Mouse (Mus musculus) myocyte (in vitro differentiated cells): ENCODE data around the gene Pigh. TPM values are rescaled to one million over a fixed set of nuclear protein-coding genes. Genes with fewer than 3 reads are reported as not detected.

Experiments
- H3K27me3 ChIP-seq: one replicate; pipeline ENCODE4 v1.6.1; 2011; ENCODE audit not compliant: control insufficient read depth, insufficient read depth, insufficient read length
- H3K36me3 ChIP-seq: one replicate; pipeline ENCODE4 v1.6.1; 2011; ENCODE audit not compliant: control insufficient read depth, insufficient read depth
- H3K4me2 ChIP-seq: one replicate; pipeline ENCODE4 v1.6.1; 2011; ENCODE audit warnings: low read depth, control low read depth
- H3K4me3 ChIP-seq: one replicate; pipeline ENCODE4 v1.5.1; 2011; ENCODE audit warnings: mild to moderate bottlenecking, control low read depth, moderate library complexity
- H3K79me2 ChIP-seq: one replicate; pipeline ENCODE4 v1.6.1; 2011; ENCODE audit not compliant: control insufficient read depth, insufficient read depth
- H3ac ChIP-seq: one replicate; pipeline ENCODE4 v1.6.1; 2011; ENCODE audit not compliant: control insufficient read depth, insufficient read length
- CEBPB ChIP-seq: IDR thresholded peaks from 2 replicates; pipeline ENCODE4 v1.6.1; 2011; ENCODE audit warnings: mild to moderate bottlenecking, moderate library complexity; ENCODE audit not compliant: poor library complexity, insufficient read depth, severe bottlenecking
- E2F4 ChIP-seq: IDR thresholded peaks from one replicate; pipeline ENCODE4 v1.6.1; 2011; ENCODE audit warnings: mild to moderate bottlenecking, control low read depth, moderate library complexity; ENCODE audit not compliant: insufficient read depth
- MAX ChIP-seq: IDR thresholded peaks from one replicate; pipeline ENCODE4 v1.6.1; 2011; ENCODE audit warnings: low read depth, mild to moderate bottlenecking, control low read depth
- MYOD1 ChIP-seq, 3 experiments: IDR thresholded peaks; one replicate each; pipeline ENCODE4 v1.6.1; 2011; ENCODE audit warnings: control low read depth in 2 of 3, low read depth in 2 of 3, mild to moderate bottlenecking in 2 of 3, moderate library complexity in 1 of 3; ENCODE audit not compliant: insufficient read length in 2 of 3, control insufficient read depth in 1 of 3
- MYOG ChIP-seq, 3 experiments: IDR thresholded peaks; one replicate each; pipeline ENCODE4 v1.6.1; 2011; ENCODE audit warnings: control low read depth in 2 of 3, low read depth in 2 of 3, mild to moderate bottlenecking in 2 of 3; ENCODE audit not compliant: insufficient read length in 2 of 3, control insufficient read depth in 1 of 3, insufficient read depth in 1 of 3
- POLR2A ChIP-seq: IDR thresholded peaks from one replicate; pipeline ENCODE4 v1.6.1; 2011; ENCODE audit warnings: low read depth, mild to moderate bottlenecking, control low read depth, moderate library complexity; ENCODE audit not compliant: insufficient read length
- POLR2AphosphoS2 ChIP-seq: IDR thresholded peaks from one replicate; pipeline ENCODE4 v1.6.1; 2011; ENCODE audit warnings: low read depth, control low read depth; ENCODE audit not compliant: insufficient read length
- REST ChIP-seq: IDR thresholded peaks from one replicate; pipeline ENCODE4 v1.6.1; 2011; ENCODE audit warnings: mild to moderate bottlenecking, control low read depth, moderate library complexity; ENCODE audit not compliant: insufficient read depth, insufficient read length
- SRF ChIP-seq: IDR thresholded peaks from one replicate; pipeline ENCODE4 v1.6.1; 2011; ENCODE audit warnings: low read depth; ENCODE audit not compliant: control insufficient read depth, insufficient read length
- TCF12 ChIP-seq: IDR thresholded peaks from one replicate; pipeline ENCODE4 v1.6.1; 2011; ENCODE audit warnings: mild to moderate bottlenecking, control low read depth; ENCODE audit not compliant: poor library complexity, insufficient read depth, severe bottlenecking
- TCF3 ChIP-seq: IDR thresholded peaks from one replicate; pipeline ENCODE4 v1.6.1; 2011; ENCODE audit warnings: low read depth, control low read depth; ENCODE audit not compliant: insufficient read length
- USF1 ChIP-seq: IDR thresholded peaks from one replicate; pipeline ENCODE4 v1.6.1; 2011; ENCODE audit warnings: low read depth, mild to moderate bottlenecking, control low read depth, moderate library complexity
- polyA plus RNA-seq: library from polyadenylated mRNA; unstranded; fragments of >200 nt; fragmentation: generic; extraction: Trizol; gene quantifications from one replicate; pipeline ENCODE4 v1.2.1, GENCODE M21; 2012; ENCODE audit warnings: missing spikeins

Gene Pigh
- polyA plus RNA-seq, 1 experiment: 3.3 TPM

DNA sequence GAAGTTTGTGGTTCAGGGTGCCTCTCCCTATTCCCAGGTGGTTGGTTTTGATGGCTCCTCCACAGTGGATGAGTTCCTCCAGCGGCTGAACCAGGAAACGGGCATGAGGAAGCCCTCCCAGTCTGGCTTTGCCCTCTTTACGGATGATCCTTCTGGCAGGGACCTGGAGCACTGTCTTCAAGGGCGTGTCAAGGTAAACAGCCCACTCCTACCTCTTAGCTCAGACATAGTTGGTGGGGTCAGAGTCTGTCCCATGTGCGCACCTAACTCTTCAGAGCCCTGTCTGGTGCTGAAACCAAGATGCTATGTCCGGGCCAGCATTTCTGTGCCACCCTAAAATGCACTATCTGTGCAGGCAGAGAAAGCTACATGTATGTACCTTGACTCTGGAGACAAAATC, 16.1 kb downstream of the Pigh start:
- Histone ChIP-seq H3K79me2 (no peaks in the 10 kb centered on the region), H3K27me3 (no peaks in the 10 kb centered on the region), H3ac (no peak overlapping the region), H3K4me2 (no peak overlapping the region), H3K4me3 (no peak overlapping the region), H3K36me3 (peaks cover 17% of the 10 kb centered on the region)
- TF ChIP-seq CEBPB: no peak
- no peak for TF ChIP-seq USF1
- no peak for TF ChIP-seq TCF12
- TF ChIP-seq POLR2AphosphoS2: no peak
- TF ChIP-seq TCF3: no peak

DNA sequence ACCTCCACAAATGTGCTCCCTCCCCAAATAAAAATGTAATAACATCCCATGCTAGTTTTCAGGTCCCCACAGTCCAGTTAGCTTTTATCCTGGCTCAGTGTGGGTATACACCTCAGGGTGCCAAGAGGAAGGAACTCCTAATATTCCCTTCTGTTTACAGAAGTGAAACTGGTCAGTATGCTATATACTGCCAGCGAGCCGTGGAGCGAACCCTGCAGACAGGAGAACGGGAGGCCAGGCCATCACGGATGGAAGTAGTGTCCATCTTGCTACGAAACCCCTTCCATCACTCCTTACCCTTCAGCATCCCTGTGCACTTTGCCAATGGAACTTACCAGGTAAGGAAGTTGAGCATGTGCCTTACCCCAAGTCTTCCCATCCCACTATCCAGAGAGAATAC, 16.9 kb downstream of the Pigh start:
- TF ChIP-seq TCF12: no peak
- no peak overlapping the region for H3K4me3 ChIP-seq
- no peak overlapping the region for H3ac ChIP-seq
- H3K36me3 ChIP-seq: peaks cover 10% of the 10 kb centered on the region
- H3K4me2 ChIP-seq: no peak overlapping the region
- no peaks in the 10 kb centered on the region for H3K79me2 ChIP-seq
- H3K27me3 ChIP-seq: no peaks in the 10 kb centered on the region

DNA sequence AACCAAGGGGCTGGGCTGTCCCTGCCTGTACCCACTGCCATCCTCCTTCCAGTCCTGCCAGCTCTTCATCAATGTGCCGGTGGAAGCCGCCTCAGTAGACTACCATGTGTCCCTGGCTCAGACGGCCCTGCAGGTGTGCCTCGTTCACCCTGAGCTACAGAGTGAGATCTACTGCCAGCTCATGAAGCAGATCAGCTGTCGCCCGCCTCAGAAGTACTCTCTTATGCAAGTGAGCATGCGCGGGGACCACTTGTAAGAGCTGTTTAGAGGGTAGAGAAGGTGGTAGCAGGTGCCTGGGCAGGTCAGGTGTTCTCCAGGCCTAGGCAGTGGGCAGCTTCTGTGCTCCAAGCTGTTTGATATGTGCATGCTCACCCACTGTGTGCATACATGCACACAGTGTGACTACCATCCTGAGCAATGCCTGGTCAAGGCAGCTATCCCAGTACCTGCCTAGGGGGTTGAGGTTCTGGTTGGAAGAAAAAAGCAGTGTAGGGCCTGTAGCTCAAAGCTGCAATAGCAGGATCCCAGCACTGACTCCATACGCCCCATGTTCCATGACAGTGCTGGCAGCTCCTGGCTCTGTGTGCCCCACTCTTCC, 18.6 kb downstream of the Pigh start:
- Histone ChIP-seq H3K27me3 (no peaks in the 10 kb centered on the region), H3K4me3 (no peak overlapping the region), H3K4me2 (no peak overlapping the region), H3ac (no peak overlapping the region), H3K36me3 (peaks cover 10% of the 10 kb centered on the region), H3K79me2 (no peaks in the 10 kb centered on the region)
- TF ChIP-seq MAX: no peak
- TF ChIP-seq SRF: no peak
- TF ChIP-seq USF1: no peak
- no peak for TF ChIP-seq REST
- no peak for TF ChIP-seq CEBPB
- no peak for TF ChIP-seq TCF3
- TF ChIP-seq TCF12: no peak
- TF ChIP-seq POLR2AphosphoS2: no peak
- no peak for TF ChIP-seq POLR2A
- no peak for TF ChIP-seq MYOD1 (IDR thresholded peaks at IDR 0.05; ENCODE audit: control insufficient read depth in 1 of 3, insufficient read length in 2 of 3, low read depth in 2 of 3)
- TF ChIP-seq E2F4: no peak
- no peak for TF ChIP-seq MYOG (IDR thresholded peaks at IDR 0.05; ENCODE audit: control insufficient read depth in 1 of 3, insufficient read depth in 1 of 3, insufficient read length in 2 of 3, low read depth in 2 of 3)

DNA sequence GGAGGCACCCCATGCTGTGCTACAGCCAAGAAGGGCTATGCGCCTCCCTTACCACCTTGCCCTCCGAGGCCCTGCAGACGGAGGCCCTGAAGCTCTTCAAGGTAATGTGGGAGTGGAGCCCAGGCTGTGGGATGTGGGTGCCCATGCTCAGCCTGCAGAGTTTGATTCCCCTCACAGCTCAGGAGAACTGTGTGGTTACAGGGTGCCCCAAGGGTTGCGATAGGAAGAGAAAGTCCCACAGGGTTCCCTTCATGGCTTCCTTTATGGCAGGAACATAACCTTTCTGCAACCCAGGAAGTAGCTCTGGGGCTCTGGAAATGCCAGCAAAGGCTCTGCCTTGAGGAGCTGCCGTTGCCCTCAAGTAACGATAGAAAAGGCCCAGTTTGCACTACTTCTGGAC, 19.5 kb downstream of the Pigh start:
- H3ac ChIP-seq: no peak overlapping the region
- no peak overlapping the region for H3K4me3 ChIP-seq
- H3K79me2 ChIP-seq: no peaks in the 10 kb centered on the region
- H3K36me3 ChIP-seq: peaks cover 10% of the 10 kb centered on the region
- no peak for TF ChIP-seq TCF3
- TF ChIP-seq CEBPB: no peak
- TF ChIP-seq MAX: no peak
- TF ChIP-seq E2F4: no peak
- no peak for TF ChIP-seq MYOD1 (IDR thresholded peaks at IDR 0.05; ENCODE audit: control insufficient read depth in 1 of 3, insufficient read length in 2 of 3, low read depth in 2 of 3)
- no peak for TF ChIP-seq POLR2A
- no peak for TF ChIP-seq MYOG (IDR thresholded peaks at IDR 0.05; ENCODE audit: control insufficient read depth in 1 of 3, insufficient read depth in 1 of 3, insufficient read length in 2 of 3, low read depth in 2 of 3)
- no peak for TF ChIP-seq SRF
- TF ChIP-seq TCF12: no peak
- TF ChIP-seq REST: no peak
- no peak for TF ChIP-seq POLR2AphosphoS2
- no peak for TF ChIP-seq USF1
- H3K4me2 ChIP-seq: no peak overlapping the region
- no peaks in the 10 kb centered on the region for H3K27me3 ChIP-seq

DNA sequence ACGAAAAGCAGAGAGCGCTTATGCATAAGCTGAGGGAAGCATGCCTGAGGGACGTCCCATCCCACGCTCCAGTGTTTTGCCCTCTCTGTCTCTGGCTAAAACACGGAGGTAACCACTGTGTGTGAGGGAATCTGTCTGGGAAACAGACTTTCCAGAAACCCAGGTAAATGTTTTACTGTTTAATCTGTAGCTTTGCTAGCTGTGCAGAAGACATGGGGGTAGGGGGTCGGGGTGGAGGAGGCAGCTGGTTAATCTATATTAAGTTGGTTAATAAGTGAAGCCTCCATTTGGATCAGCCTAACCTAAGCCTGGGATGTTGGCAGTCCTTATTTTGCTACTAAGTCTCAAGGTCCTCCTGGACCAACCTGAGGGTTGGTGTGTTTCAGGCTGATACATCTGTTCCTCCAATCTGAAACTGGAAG, 20.3 kb downstream of the Pigh start:
- Histone ChIP-seq H3K27me3 (no peaks in the 10 kb centered on the region), H3K36me3 (peaks cover 10% of the 10 kb centered on the region), H3ac (no peak overlapping the region), H3K79me2 (no peaks in the 10 kb centered on the region), H3K4me3 (no peak overlapping the region), H3K4me2 (no peak overlapping the region)
- TF ChIP-seq SRF (no peak), POLR2A (no peak), REST (no peak), CEBPB (no peak), MYOG (IDR thresholded peaks at IDR 0.05; ENCODE audit: control insufficient read depth in 1 of 3, insufficient read depth in 1 of 3, insufficient read length in 2 of 3, low read depth in 2 of 3) (no peak), E2F4 (no peak), TCF12 (no peak), USF1 (no peak), TCF3 (no peak)
